Mouse (Mus musculus): ENCODE measurements at regions not wholly inside any gene's neighbourhood (a gene's known extent, or its start where the extent isn't known, plus 50 kb on each side); places are given as distances from the start of the nearest gene placed in this dataset.

DNA sequence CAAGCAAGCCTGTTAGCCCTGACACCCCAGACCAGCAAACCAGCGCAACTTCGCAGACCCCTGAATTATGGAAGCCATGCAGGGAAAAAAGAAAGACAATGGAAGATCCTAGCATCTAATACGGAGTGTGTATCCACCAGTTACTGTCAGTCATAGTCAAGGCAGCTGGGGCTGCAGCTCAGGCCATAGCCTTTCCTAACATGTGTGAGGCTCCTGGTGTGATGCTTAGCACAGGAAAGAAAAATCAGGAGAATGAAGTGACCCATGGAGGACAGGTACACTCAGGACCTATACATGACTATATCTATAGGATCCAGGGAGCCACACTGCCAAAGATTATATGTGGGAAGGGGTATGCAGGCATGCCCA is 136.6 kb downstream of the Ets2 start:
- no peaks in the 10 kb centered on the region for H3K27me3 ChIP-seq (ENCODE audit: control insufficient read depth, insufficient read depth, low read length)
- H3K4me1 ChIP-seq (replicated peaks; ENCODE audit: control insufficient read depth, insufficient read depth, low read length), result no peaks in the 10 kb centered on the region; the same call in 1 of the 2 replicates
- 94% methylated on average over 3 of the region's 3 CpGs for WGBS
- H3K9me3 ChIP-seq (ENCODE audit: control insufficient read depth, low read length), result no peaks in the 10 kb centered on the region
- no peak for DNase-seq (ENCODE audit: low spot score)
- no peaks in the 10 kb centered on the region for H3K36me3 ChIP-seq (replicated peaks; ENCODE audit: control insufficient read depth, insufficient read depth)
- H3K27ac ChIP-seq, result no peak overlapping the region
- no peak overlapping the region for H3K9ac ChIP-seq
- ATAC-seq (ENCODE audit: low FRiP score), result no peak
- no peak overlapping the region for H3K4me2 ChIP-seq (replicated peaks)
- no peak overlapping the region for H3K4me3 ChIP-seq (replicated peaks; ENCODE audit: low read length)

GRCm38 (mm10) chr16:95837723-95838477 is 136.0 kb downstream of the Ets2 start:
- ATAC-seq (ENCODE audit: low FRiP score), result no peak
- peaks cover 3% of the 10 kb centered on the region; the same call in 1 of the 2 replicates for H3K4me1 ChIP-seq (replicated peaks; ENCODE audit: control insufficient read depth, insufficient read depth, low read length)
- 73% methylated on average over 5 of the region's 5 CpGs for whole genome bisulfite sequencing
- no peaks in the 10 kb centered on the region for H3K36me3 ChIP-seq (replicated peaks; ENCODE audit: control insufficient read depth, insufficient read depth)
- no peak overlapping the region for H3K4me2 ChIP-seq (replicated peaks)
- H3K27ac ChIP-seq, result no peak overlapping the region
- H3K4me3 ChIP-seq (replicated peaks; ENCODE audit: low read length), result no peak overlapping the region
- no peaks in the 10 kb centered on the region for H3K9me3 ChIP-seq (ENCODE audit: control insufficient read depth, low read length)
- no peak for DNase-seq (ENCODE audit: low spot score)
- no peak overlapping the region for H3K9ac ChIP-seq
- H3K27me3 ChIP-seq (ENCODE audit: control insufficient read depth, insufficient read depth, low read length), result no peaks in the 10 kb centered on the region

- 100% methylated on average over 1 of the region's 1 CpGs for WGBS
- DNase-seq (ENCODE audit: low spot score), result no peak
Observed at GRCm38 (mm10) chr16:95835941-95836340, 134.1 kb downstream of the Ets2 start.

GRCm38 (mm10) chr16:95834556-95835288 is 132.8 kb downstream of the Ets2 start:
- Histone ChIP-seq H3K4me2 (replicated peaks) (no peak overlapping the region), H3K36me3 (replicated peaks; ENCODE audit: control insufficient read depth, insufficient read depth) (no peaks in the 10 kb centered on the region), H3K9ac (no peak overlapping the region), H3K9me3 (ENCODE audit: control insufficient read depth, low read length) (no peaks in the 10 kb centered on the region), H3K4me3 (replicated peaks; ENCODE audit: low read length) (no peak overlapping the region), H3K27ac (no peak overlapping the region), H3K27me3 (ENCODE audit: control insufficient read depth, insufficient read depth, low read length) (no peaks in the 10 kb centered on the region), H3K4me1 (replicated peaks; ENCODE audit: control insufficient read depth, insufficient read depth, low read length) (peaks cover 17% of the 10 kb centered on the region)
- DNase-seq (ENCODE audit: low spot score), result no peak
- 66% methylated on average over 11 of the region's 11 CpGs for WGBS
- ATAC-seq (ENCODE audit: low FRiP score), result no peak

More at GRCm38 (mm10) chr16:95835941-95836340, 134.1 kb downstream of the Ets2 start:
- H3K9ac ChIP-seq, result no peak overlapping the region
- no peaks in the 10 kb centered on the region for H3K36me3 ChIP-seq (replicated peaks; ENCODE audit: control insufficient read depth, insufficient read depth)
- H3K4me3 ChIP-seq (replicated peaks; ENCODE audit: low read length), result no peak overlapping the region
- no peak overlapping the region for H3K4me2 ChIP-seq (replicated peaks)
- no peak overlapping the region for H3K27ac ChIP-seq
- no peaks in the 10 kb centered on the region for H3K27me3 ChIP-seq (ENCODE audit: control insufficient read depth, insufficient read depth, low read length)
- H3K9me3 ChIP-seq (ENCODE audit: control insufficient read depth, low read length), result no peaks in the 10 kb centered on the region
- no peak for ATAC-seq (ENCODE audit: low FRiP score)
- H3K4me1 ChIP-seq (replicated peaks; ENCODE audit: control insufficient read depth, insufficient read depth, low read length), result peaks cover 17% of the 10 kb centered on the region

- no peak for ATAC-seq (ENCODE audit: low FRiP score)
- no peak overlapping the region for H3K4me2 ChIP-seq (replicated peaks)
- H3K27me3 ChIP-seq (ENCODE audit: control insufficient read depth, insufficient read depth, low read length), result no peaks in the 10 kb centered on the region
- H3K4me1 ChIP-seq (replicated peaks; ENCODE audit: control insufficient read depth, insufficient read depth, low read length), result peaks cover 17% of the 10 kb centered on the region
- WGBS, result 74% methylated on average over 10 of the region's 10 CpGs
- no peaks in the 10 kb centered on the region for H3K36me3 ChIP-seq (replicated peaks; ENCODE audit: control insufficient read depth, insufficient read depth)
- H3K4me3 ChIP-seq (replicated peaks; ENCODE audit: low read length), result no peak overlapping the region
- H3K27ac ChIP-seq, result 0 out of 2 replicates have a peak overlapping the region, but pooled peaks have one; percentile 4
- no peak overlapping the region for H3K9ac ChIP-seq
- DNase-seq (ENCODE audit: low spot score), result no peak
- H3K9me3 ChIP-seq (ENCODE audit: control insufficient read depth, low read length), result no peaks in the 10 kb centered on the region
Observed at GRCm38 (mm10) chr16:95833455-95833854, 131.6 kb downstream of the Ets2 start.

DNA sequence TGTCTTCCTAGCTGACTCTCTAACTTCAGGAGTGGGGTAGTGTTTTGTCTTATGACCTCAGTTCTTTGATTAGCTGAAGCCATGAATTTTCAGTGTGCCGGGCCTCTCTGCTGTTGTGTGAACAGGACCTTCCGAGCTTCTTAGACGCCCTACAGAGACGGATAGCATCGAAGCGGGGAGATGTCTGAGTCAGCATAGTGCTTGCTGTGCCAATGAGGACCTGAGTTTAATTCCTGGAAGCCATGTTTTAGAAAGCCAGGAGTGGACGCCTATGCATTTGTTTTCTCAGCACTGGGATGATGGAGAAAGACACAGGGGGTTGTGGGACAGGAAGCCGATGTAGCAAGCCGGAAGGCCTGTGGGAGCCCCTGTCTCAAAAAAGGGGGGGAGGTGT is 130.5 kb downstream of the Ets2 start:
- H3K36me3 ChIP-seq (replicated peaks; ENCODE audit: control insufficient read depth, insufficient read depth), result no peaks in the 10 kb centered on the region
- ATAC-seq (ENCODE audit: low FRiP score) (no peak), DNase-seq (ENCODE audit: low spot score) (no peak)
- no peak overlapping the region for H3K4me2 ChIP-seq (replicated peaks)
- WGBS, result 52% methylated on average over 9 of the region's 9 CpGs
- no peaks in the 10 kb centered on the region for H3K27me3 ChIP-seq (ENCODE audit: control insufficient read depth, insufficient read depth, low read length)
- H3K4me1 ChIP-seq (replicated peaks; ENCODE audit: control insufficient read depth, insufficient read depth, low read length), result peaks cover 17% of the 10 kb centered on the region
- H3K4me3 ChIP-seq (replicated peaks; ENCODE audit: low read length), result no peak overlapping the region
- peak overlapping the region; percentile 66 for H3K27ac ChIP-seq
- H3K9ac ChIP-seq, result no peak overlapping the region
- no peaks in the 10 kb centered on the region for H3K9me3 ChIP-seq (ENCODE audit: control insufficient read depth, low read length)

- Histone ChIP-seq H3K27me3 (ENCODE audit: control insufficient read depth, insufficient read depth, low read length) (no peaks in the 10 kb centered on the region), H3K4me1 (replicated peaks; ENCODE audit: control insufficient read depth, insufficient read depth, low read length) (peaks cover 17% of the 10 kb centered on the region), H3K4me2 (replicated peaks) (no peak overlapping the region), H3K9ac (no peak overlapping the region), H3K9me3 (ENCODE audit: control insufficient read depth, low read length) (no peaks in the 10 kb centered on the region), H3K27ac (peak overlapping the region; percentile 66), H3K4me3 (replicated peaks; ENCODE audit: low read length) (no peak overlapping the region), H3K36me3 (replicated peaks; ENCODE audit: control insufficient read depth, insufficient read depth) (no peaks in the 10 kb centered on the region)
- DNase-seq (ENCODE audit: low spot score), result peak; percentile 49
- WGBS, result 34% methylated on average over 11 of the region's 11 CpGs
- peak; percentile 57; the same call in 1 of the 2 replicates for ATAC-seq (ENCODE audit: low FRiP score)
Observed at GRCm38 (mm10) chr16:95831566-95832345, 129.9 kb downstream of the Ets2 start.

- Histone ChIP-seq H3K4me3 (replicated peaks; ENCODE audit: low read length) (no peak overlapping the region), H3K4me2 (replicated peaks) (no peak overlapping the region), H3K27me3 (ENCODE audit: control insufficient read depth, insufficient read depth, low read length) (no peaks in the 10 kb centered on the region), H3K36me3 (replicated peaks; ENCODE audit: control insufficient read depth, insufficient read depth) (no peaks in the 10 kb centered on the region), H3K9ac (no peak overlapping the region), H3K9me3 (ENCODE audit: control insufficient read depth, low read length) (no peaks in the 10 kb centered on the region), H3K4me1 (replicated peaks; ENCODE audit: control insufficient read depth, insufficient read depth, low read length) (peaks cover 20% of the 10 kb centered on the region), H3K27ac (no peak overlapping the region)
- WGBS, result 82% methylated on average over 6 of the region's 6 CpGs
- DNase-seq (ENCODE audit: low spot score) (no peak), ATAC-seq (ENCODE audit: low FRiP score) (no peak)
Observed at GRCm38 (mm10) chr16:95827402-95827737, 125.5 kb downstream of the Ets2 start.

DNA sequence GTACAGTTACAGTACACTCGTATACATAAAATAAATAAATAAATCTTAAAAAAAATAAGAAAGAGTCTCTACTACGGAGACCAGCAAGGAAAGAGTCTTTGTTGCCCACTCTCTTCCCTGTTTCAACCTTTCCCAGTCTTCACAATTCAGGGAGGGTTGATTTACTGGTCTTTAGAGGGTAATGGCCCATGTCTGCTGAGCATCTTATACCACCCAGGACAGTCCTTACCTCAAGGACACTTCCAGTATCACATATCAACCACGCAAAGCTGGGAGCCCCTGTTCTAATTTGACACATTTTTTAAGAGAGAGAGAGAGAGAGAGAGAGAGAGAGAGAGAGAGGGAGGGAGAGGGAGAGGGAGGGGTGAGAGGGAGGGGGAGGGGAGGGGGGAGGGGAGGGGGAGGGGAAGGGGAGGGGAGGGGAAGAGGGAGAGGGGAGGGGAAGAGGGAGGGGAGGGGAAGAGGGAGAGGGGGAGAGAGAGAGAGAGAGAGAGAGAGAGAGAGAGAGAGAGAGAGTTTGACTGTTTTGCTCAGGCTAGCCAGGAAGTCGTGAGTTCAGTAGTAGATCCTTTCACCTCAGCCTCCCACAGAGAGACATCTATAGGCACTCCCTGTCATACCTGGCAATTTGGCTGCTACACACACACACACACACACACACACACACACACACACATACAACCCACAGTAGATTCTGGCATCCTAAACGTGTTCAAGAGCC is 125.0 kb downstream of the Ets2 start:
- H3K4me3 ChIP-seq (replicated peaks; ENCODE audit: low read length), result no peak overlapping the region
- no peak for DNase-seq (ENCODE audit: low spot score)
- no peak overlapping the region for H3K27ac ChIP-seq
- H3K9ac ChIP-seq, result no peak overlapping the region
- no peak for ATAC-seq (ENCODE audit: low FRiP score)
- no peaks in the 10 kb centered on the region for H3K9me3 ChIP-seq (ENCODE audit: control insufficient read depth, low read length)
- 80% methylated on average over 5 of the region's 5 CpGs for whole genome bisulfite sequencing
- H3K4me2 ChIP-seq (replicated peaks), result no peak overlapping the region
- no peaks in the 10 kb centered on the region for H3K27me3 ChIP-seq (ENCODE audit: control insufficient read depth, insufficient read depth, low read length)
- H3K36me3 ChIP-seq (replicated peaks; ENCODE audit: control insufficient read depth, insufficient read depth), result no peaks in the 10 kb centered on the region
- H3K4me1 ChIP-seq (replicated peaks; ENCODE audit: control insufficient read depth, insufficient read depth, low read length), result peaks cover 15% of the 10 kb centered on the region

Measured in hindbrain, embryonic 14.5 days (tissue).